Mouse (Mus musculus): ENCODE data around the gene Ssxb5.
"Not testable (repeated sequence)": the region's sequence is repeated elsewhere in the genome, so short reads cannot be mapped to it uniquely, and the experiment has no call there.

Ssxb5 gene

DNA sequence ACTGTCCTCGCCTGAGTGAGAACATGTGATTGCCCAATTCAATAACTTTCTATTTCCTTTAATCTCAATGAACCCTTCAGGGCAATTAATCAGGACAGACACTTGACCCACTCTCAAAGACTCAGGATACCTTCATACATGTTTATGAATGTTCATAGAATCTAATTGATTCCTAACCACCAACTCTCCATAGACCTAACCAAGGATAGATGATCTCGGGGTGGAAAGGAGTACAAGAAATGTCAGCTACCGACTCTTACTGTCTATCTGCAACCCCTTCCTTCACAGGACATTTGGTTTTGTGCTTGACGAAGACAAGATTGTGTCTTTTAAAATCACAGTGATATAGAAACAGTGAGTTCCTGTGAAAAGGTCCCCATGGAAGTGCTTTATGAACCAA, at the start of gene Ssxb5:
TSS of gene Ssxb5 (plus strand) at position 301 of the 400 bp plus-strand sequence.
- not testable (repeated sequence) for DNase-seq (ENCODE audit: low read depth)

DNA sequence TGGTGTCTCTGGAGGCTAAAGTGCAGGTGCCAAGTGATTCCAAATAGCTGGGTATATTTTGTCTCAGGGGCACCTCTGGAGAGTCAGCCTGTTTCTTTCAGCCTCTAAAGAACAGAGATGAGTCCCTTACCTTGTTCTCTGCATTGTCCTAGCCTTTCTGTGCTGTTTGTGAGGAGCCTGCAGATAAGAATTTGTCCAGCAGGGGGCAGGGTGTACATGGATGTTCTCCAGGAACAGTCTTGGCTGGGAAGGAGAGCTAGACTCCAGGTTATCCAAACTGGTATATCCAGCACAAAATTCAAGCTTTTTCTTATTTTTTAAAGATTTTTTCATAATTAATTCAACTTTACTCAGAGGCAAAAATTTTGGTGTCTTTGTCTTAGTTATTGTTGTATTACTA, 28.6 kb downstream of the Ssxb5 start:
- peak; percentile 0 for DNase-seq (ENCODE audit: low read depth)

DNA sequence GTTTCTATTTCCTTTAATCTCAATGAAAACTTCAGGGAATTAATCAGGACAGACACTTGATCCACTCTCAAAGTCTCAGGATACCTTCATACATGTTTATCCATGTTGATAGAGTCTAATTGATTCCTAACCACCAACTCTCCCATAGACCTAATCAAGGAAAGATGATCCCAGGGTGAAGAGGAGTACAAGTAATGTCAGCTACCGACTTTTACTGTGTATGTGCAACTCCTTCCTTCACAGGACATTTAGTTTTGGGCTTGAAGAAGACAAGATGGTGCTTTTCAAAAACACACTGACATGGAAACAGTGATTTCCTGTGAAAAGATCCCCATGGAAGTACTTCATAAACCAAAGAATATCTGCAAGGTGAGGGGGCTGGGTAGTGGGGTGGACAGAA, 40.2 kb downstream of the Ssxb5 start, which contains the start of gene Gm6592:
TSS of gene Gm6592 (plus strand) at position 301 of the 400 bp plus-strand sequence.
- no peak for DNase-seq (ENCODE audit: low read depth)

DNA sequence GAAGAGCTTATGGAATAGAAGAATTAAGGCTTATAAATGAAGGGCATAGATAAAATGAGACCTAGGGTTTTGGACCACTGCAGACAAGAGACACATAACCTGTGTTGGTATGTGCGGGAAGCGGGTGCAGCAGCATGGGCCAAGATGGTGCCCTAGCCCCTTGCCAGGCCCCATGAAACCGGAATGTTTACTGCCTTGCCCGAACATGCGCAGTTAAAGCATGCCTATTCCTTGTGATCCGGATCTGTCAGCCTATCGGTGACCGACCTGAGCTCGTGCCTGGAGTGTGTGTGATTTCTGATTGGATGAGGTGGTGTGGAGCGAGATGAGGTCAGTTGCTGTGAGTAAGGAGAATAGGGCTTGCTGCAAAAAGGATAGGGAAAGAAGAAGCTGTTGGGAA, 49.0 kb downstream of the Ssxb5 start:
- no peak for DNase-seq (ENCODE audit: low read depth)

Data from fibroblast of lung, adult 2 months (primary cell).